Mouse (Mus musculus) gonadal fat pad, adult 2 months (tissue): Measurements from ENCODE around the gene Cadm2. TPM values are rescaled to one million over a fixed set of nuclear protein-coding genes. Genes with fewer than 3 reads are reported as not detected.

ENCODE experiments used
- DNase-seq: peaks from one replicate; pipeline ENCODE4 v3.0.0-alpha.2; 2012; ENCODE audit warnings: low read depth
- polyA plus RNA-seq: library from polyadenylated mRNA; depleted of rRNA; stranded (reverse); fragments of >200 nt; gene quantifications from 2 replicates; pipeline ENCODE4 v1.2.3, GENCODE M21; 2012

The Cadm2 gene
- polyA plus RNA-seq, 1 experiment = 1.8 TPM

DNA sequence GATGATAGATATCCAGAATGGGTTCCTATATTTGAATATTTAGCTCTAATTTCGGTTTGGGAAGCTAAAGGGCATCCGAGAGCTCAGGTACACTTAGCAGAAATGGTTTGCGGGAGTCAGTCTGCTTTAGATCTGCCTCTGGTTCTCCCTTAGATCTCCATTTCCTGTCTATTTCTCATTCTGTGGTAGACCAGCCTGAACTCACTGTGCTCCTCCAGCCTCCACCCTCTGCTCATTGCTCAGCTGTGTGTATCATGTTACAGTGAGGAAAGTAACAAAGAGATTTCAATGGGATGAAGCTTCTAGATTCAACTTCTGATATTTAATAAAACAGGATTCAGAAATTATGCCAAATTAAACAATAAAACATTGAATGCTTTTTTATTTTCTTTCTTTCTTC is 661.6 kb downstream of the Cadm2 start:
- no peak for DNase-seq

DNA sequence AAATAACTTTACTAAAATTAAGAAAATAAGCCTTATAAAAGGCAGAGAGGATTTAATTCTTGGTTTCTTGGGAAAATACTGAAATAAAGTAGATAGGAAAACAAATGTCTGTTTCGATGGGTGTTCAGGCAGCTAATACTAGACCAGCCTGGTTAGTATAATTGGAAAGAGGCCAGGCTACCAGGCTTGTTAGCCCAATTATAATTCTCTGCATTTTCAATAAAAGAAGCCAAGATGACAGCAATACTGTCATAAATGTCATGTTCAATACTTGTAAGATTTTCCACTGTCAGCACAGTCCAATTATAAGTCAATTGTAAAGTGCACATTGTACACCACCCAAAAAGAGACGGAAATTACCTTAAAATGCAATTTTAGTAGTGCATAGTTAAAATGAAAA is 664.8 kb downstream of the Cadm2 start:
- DNase-seq = no peak

GRCm38 (mm10) chr16:66936332-66936731 is 684.4 kb downstream of the Cadm2 start:
- no peak for DNase-seq

DNA sequence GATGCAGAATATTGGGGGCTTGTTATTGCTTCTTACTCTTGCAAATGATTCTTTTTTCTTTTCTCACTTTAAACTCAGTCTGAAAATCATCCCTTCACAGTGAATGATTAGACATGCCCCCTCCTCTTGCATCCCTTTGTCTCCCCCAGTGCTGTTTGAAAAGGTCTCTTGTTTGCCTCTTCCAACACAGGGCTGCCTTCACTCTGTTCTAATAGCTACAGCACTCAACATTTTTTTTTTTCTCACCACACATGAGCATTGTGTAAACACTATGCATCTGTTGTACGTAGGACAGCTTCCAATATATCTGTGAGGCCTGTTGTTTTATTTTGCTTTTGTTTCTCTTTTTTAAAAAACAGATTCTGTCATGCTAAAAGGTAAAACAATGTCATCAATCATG is 695.2 kb downstream of the Cadm2 start:
- DNase-seq = no peak

- no peak for DNase-seq
Measured at GRCm38 (mm10) chr16:66922753-66923152, 698.0 kb downstream of the Cadm2 start.

DNA sequence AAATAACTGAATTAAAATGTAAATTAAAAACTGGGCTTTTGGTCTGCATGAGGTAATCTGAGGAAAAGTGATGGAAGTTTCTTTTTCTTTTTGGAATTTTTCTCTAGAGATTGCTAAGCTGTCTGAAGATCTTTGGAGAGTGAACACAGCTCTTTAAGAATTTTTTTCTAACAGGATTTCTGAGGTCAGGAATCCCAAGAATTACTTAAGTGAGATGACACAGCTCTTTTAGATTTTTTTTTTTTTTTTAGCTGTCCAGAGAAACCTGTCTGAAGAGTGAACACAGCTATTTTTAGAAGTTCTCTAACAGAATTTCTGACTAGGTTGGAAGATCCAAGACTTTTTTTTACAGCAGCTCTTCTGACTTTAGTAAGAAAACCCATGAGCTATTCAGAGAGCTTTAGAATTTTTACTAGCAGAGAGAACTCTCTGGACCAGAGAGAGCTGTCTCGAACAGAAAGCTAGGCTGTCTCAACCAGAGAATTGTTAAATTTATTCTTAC is 699.2 kb downstream of the Cadm2 start:
- DNase-seq = no peak

DNA sequence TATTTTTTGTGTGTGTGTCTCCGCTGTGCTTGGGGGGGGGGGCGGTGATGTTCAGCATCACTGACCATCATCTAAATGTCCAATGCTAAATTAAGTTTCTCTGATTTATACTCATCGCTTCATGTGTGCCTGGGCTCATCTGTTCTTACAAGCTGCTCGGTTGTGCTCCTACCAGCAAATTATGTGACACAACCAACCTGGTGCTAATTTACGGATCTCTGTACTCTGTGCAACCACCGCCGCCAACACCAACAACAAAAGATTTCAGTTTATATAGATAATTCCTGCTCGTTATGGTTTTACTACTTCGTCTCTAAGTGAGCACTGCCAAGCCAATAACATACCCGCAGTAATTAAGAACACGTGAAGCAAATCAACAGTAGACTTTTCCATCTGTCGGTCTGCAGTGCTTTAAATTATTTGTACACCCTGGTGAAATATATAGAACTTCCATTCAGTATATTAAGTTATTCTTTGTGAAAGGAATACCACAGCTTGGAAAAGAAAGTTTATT is 700.8 kb downstream of the Cadm2 start:
- DNase-seq = no peak

GRCm38 (mm10) chr16:66901801-66902200 is 718.9 kb downstream of the Cadm2 start:
- no peak for DNase-seq

- DNase-seq = no peak
Measured at GRCm38 (mm10) chr16:66900664-66901063, 720.0 kb downstream of the Cadm2 start.

DNA sequence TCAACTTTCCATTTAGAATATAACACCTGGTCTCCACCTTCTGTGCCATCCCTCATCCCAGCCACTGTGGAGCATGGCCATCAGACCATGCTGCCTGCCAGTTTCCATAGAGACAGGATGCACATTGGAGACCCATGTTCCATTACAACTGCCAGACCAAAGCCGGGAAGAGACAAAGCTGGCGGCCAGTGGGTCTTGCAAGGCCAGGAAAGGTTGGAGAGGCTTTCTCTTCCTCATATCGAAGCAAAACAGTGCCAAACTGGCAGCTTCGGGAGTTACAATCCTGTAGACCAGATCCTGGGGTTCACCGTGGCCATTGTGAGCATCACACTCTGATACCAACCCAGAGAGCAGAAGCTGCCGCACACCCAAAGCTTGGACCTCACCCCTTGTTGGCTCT is 728.3 kb downstream of the Cadm2 start:
- no peak for DNase-seq

DNA sequence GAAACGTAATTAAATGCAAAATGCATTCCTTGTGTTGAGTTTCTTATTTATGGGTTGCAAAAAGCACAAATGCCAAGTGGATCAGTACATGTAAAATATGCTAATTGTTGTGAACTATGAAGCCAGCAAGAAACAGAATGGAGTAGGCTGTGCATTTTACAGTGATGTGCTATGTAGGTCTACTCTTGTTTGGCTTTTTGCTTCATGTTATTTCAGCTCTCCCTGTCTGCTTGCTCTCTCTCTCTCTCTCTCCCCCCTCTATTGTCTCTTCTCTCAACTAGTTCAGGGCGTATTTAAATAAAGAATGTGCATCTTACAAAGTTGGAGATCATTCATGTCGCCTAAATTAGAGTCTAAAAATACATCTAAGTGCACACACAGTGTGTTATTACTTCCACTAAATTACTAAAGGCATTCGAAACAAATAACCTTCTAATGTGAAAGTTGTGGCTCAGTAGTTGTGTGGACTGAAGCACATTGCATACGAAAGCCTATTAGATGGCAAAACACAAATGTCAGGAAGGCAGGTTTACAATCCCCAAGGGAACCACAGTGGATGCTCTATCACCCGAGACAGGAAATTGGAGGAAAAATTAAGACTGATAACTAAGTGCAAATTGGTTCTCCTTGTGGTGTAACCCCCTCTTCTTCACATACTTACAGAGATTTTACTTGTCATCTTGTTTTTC is 729.0 kb downstream of the Cadm2 start:
- DNase-seq = no peak

- no peak for DNase-seq
Measured at GRCm38 (mm10) chr16:66889907-66890306, 730.8 kb downstream of the Cadm2 start.

GRCm38 (mm10) chr16:66882597-66882996 is 738.1 kb downstream of the Cadm2 start:
- no peak for DNase-seq

DNA sequence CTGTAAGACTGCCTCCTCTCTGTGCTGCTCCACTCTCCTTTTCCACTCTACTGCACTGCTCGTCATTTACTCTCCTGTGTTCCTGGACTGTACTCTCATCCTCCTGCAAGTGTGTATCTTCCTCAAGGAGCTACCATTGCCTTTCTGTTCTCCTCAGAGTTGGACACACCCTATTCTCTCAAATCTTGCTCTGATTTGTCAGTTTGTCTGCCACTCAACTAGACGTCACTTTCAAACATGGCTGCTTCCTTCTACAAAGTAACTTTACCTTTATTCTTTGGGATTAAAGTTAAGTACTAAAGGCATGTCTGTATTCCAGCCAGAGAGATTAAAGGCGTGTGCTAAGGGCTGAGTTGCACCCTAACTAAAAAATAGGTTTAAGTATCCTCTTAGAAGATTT is 749.5 kb downstream of the Cadm2 start:
- DNase-seq = no peak

DNA sequence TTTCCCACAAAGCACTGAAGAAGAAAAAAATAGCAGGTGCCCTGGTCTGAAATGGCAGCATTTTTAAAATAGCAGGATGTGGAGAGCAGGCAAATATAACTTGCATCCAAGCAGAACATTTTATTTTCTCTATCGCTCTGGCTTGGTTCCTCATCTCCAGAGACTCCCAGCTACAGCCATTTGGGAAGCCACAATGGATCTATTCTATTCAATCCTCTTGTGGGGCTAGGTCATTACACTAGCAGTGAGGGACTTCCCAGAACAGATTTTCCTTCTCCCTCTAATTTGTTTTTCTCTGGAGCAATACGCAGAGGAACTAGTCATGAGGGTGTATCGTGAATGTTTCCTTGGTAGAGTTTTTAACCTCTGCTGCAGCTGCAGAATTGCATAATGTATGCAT is 769.7 kb downstream of the Cadm2 start:
- no peak for DNase-seq

GRCm38 (mm10) chr16:66824866-66825265 is 795.8 kb downstream of the Cadm2 start:
- no peak for DNase-seq

DNA sequence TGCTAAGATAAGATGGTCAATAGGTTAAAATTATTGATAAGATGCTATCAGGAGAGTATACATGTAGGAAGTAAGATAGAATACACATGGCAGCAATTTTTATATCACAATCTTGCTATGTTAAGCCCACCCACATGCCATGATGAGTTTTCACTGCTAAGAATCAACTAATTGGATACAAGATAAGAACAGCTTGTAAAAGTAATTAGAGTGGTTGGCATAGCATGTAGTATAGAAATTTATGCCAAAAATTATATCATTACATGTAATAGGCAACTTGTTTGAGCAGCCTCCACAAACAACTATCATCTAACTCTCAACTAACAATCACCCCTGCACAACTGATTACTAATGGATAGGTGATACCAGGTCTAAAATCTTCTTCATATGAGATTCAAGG is 809.2 kb downstream of the Cadm2 start:
- no peak for DNase-seq

DNA sequence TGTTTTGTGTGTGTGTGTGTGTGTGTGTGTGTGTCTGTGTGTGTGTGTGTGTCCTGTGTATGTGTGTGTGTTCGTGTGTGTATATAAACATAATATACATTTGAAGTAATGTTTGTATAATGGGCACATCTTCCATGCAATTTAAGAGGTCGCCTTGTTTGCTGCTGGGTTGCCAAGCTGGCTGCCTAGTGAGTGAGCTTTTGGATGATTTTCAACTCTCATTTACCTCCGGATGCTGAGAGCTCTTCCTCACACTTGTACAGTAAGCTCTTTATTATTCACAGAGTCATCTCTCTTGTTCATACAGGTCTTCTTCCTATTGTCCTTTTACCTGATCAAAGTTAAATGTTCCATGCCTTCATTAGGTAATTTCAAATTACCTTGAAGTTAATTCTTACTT is 822.5 kb downstream of the Cadm2 start:
- no peak for DNase-seq

GRCm38 (mm10) chr16:66793067-66793466 is 827.6 kb downstream of the Cadm2 start:
- no peak for DNase-seq

GRCm38 (mm10) chr16:66771883-66772282 is 848.8 kb downstream of the Cadm2 start:
- no peak for DNase-seq

- DNase-seq = no peak
Measured at GRCm38 (mm10) chr16:66769545-66769944, 851.2 kb downstream of the Cadm2 start.

DNA sequence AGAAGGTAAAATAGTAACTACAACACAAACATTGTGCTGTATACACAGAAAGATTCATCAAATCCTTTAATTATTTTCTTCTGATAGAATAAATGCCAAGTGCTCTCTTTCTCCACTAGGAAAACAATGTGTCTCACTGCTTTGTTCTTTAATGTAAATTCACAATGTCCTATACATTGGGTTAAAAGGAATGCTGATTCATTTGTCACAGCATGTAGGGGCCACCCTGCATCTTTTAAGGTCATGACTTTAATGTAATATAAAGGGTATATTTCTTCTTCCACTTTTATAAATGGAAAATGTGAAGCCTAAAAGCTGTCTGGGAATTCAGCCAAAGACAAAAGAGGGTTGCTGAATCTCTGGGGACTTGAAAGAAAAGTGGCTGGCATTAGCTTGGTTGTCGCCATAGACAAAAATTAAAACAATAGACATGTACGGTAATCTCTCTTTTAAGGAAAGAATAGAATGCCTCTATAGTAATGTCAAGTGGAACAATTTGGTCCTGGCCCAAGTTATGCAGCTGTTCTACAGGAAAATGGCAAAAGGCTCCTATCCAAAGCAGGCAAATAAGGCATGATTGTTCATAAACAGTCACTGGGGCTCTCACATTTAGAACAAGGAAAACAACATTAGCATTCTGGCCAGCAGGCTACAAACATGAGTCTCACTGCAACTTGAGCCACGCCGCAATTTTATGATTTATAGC is 851.9 kb downstream of the Cadm2 start:
- DNase-seq = no peak
